Mouse (Mus musculus) spleen, adult 12 weeks (tissue): ENCODE data around the gene Npc1l1.

ENCODE experiments used
- DNase-seq: peaks from one replicate; pipeline ENCODE4 v3.0.0; 2022; ENCODE audit warnings: low spot score

Gene Npc1l1

GRCm38 (mm10) chr11:6163062-6163461 lies 66.9 kb downstream of the Npc1l1 start:
- no peak for DNase-seq

- no peak for DNase-seq
These were observed 68.4 kb downstream of the Npc1l1 start for GRCm38 (mm10) chr11:6161549-6161948.
